Mouse (Mus musculus) forebrain, embryonic 16.5 days (tissue): ENCODE data around the gene Vmn2r23. TPM values are rescaled to one million over a fixed set of nuclear protein-coding genes. Genes with fewer than 3 reads are reported as not detected.

ENCODE experiments used
- polyA plus RNA-seq: library from polyadenylated mRNA; unstranded; fragments of >200 nt; fragmentation: Nextera tagmentation; extraction: Ambion mirVana; gene quantifications from 2 replicates; pipeline ENCODE4 v1.2.1, GENCODE M21; 2015

Vmn2r23 gene
- polyA plus RNA-seq, 1 experiment from 2014 or later = not detected

Other genes with a start within 250 kb of the Vmn2r23 start
- gene Vmn2r21, start 169.3 kb upstream of the Vmn2r23 start, polyA plus RNA-seq = not detected in 2 replicates
- gene Vmn2r22, start 51.9 kb upstream of the Vmn2r23 start, polyA plus RNA-seq = not detected in 2 replicates
- gene Vmn2r24, start 76.2 kb downstream of the Vmn2r23 start, polyA plus RNA-seq = not detected in 2 replicates
- gene Vmn2r25, start 150.8 kb downstream of the Vmn2r23 start, polyA plus RNA-seq = not detected in 2 replicates